Mouse (Mus musculus) MEL (cell line): ENCODE results near the gene Cfap157.

Experiments
- CHD2 ChIP-seq: IDR thresholded peaks from 2 replicates; pipeline ENCODE4 v1.6.1; 2011; ENCODE audit warnings: low read length, improper control_type of control experiment
- CTCF ChIP-seq, 3 experiments: IDR thresholded peaks in 2 of 3; conservative IDR thresholded peaks in 1 of 3; 2 replicates each; pipeline ENCODE4 v1.5.1; 2011 to 2012; ENCODE audit warnings: low read length in 3 of 3, low read depth in 2 of 3, mild to moderate bottlenecking in 2 of 3, improper control_type of control experiment in 1 of 3, inconsistent platforms in 1 of 3, mixed read lengths in 1 of 3, moderate library complexity in 1 of 3; ENCODE audit not compliant: control insufficient read depth in 1 of 3, insufficient read depth in 1 of 3, poor library complexity in 1 of 3, severe bottlenecking in 1 of 3
- EP300 ChIP-seq, 2 experiments: IDR thresholded peaks; 2 replicates each; pipeline ENCODE4 v1.6.1; 2011; ENCODE audit warnings: improper control_type of control experiment in 2 of 2, low read length in 2 of 2, low read depth in 1 of 2, mild to moderate bottlenecking in 1 of 2
- ETS1 ChIP-seq: IDR thresholded peaks from 2 replicates; pipeline ENCODE4 v1.6.1; 2012; ENCODE audit warnings: low read depth, mild to moderate bottlenecking, inconsistent platforms, low read length, improper control_type of control experiment, moderate library complexity
- HCFC1 ChIP-seq: IDR thresholded peaks from 2 replicates; pipeline ENCODE4 v1.6.1; 2012; ENCODE audit warnings: low read depth, mild to moderate bottlenecking, inconsistent platforms, low read length, improper control_type of control experiment, moderate library complexity
- MAFK ChIP-seq: IDR thresholded peaks from 2 replicates; pipeline ENCODE4 v1.6.1; 2011; ENCODE audit warnings: low read depth, mild to moderate bottlenecking, low read length, improper control_type of control experiment, borderline replicate concordance
- MAZ ChIP-seq: IDR thresholded peaks from 2 replicates; pipeline ENCODE4 v1.6.1; 2012; ENCODE audit warnings: low read depth, mild to moderate bottlenecking, inconsistent platforms, low read length, improper control_type of control experiment
- POLR2A ChIP-seq, 2 experiments: IDR thresholded peaks; 2 replicates each; pipeline ENCODE4 v1.6.1; 2011 to 2012; ENCODE audit warnings: low read length in 2 of 2, mild to moderate bottlenecking in 2 of 2, control low read depth in 1 of 2, improper control_type of control experiment in 1 of 2, low read depth in 1 of 2, moderate library complexity in 1 of 2; ENCODE audit not compliant: control insufficient read depth in 1 of 2, insufficient read depth in 1 of 2, poor library complexity in 1 of 2
- POLR2AphosphoS2 ChIP-seq: IDR thresholded peaks from 2 replicates; pipeline ENCODE4 v1.6.1; 2011; ENCODE audit warnings: low read length, improper control_type of control experiment
- POLR2AphosphoS5 ChIP-seq: IDR thresholded peaks from 2 replicates; pipeline ENCODE4 v1.6.1; 2012; ENCODE audit warnings: low read depth, borderline replicate concordance, mild to moderate bottlenecking, inconsistent platforms, low read length, moderate library complexity, mixed read lengths
- UBTF ChIP-seq: IDR thresholded peaks from 2 replicates; pipeline ENCODE4 v1.6.1; 2012; ENCODE audit warnings: low read depth, mild to moderate bottlenecking, inconsistent platforms, low read length, improper control_type of control experiment, moderate library complexity, borderline replicate concordance; ENCODE audit not compliant: insufficient read depth
- USF1 ChIP-seq: IDR thresholded peaks from 2 replicates; pipeline ENCODE4 v1.6.1; 2014; ENCODE audit warnings: low read depth, mild to moderate bottlenecking, inconsistent platforms, low read length, improper control_type of control experiment, moderate library complexity
- ZC3H11A ChIP-seq: IDR thresholded peaks from 2 replicates; pipeline ENCODE4 v1.6.1; 2012; ENCODE audit warnings: low read depth, mild to moderate bottlenecking, inconsistent platforms, low read length, improper control_type of control experiment

GRCm38 (mm10) chr2:32828979-32829676 lies 44.9 kb upstream of the Cfap157 start:
- TF ChIP-seq POLR2A (IDR thresholded peaks at IDR 0.05; ENCODE audit: control insufficient read depth in 1 of 2, insufficient read depth in 1 of 2, low read depth in 1 of 2, low read length in 2 of 2, poor library complexity in 1 of 2) (no peak), CTCF (IDR thresholded peaks at IDR 0.05 in 2 of 3, conservative IDR thresholded peaks at IDR 0.05 in 1 of 3; ENCODE audit: control insufficient read depth in 1 of 3, insufficient read depth in 1 of 3, low read depth in 2 of 3, low read length in 3 of 3, poor library complexity in 1 of 3, severe bottlenecking in 1 of 3) (no peak), USF1 (no peak), POLR2AphosphoS5 (no peak), HCFC1 (no peak), CHD2 (no peak), EP300 (IDR thresholded peaks at IDR 0.05; ENCODE audit: low read depth in 1 of 2, low read length in 2 of 2) (no peak), POLR2AphosphoS2 (no peak), MAFK (no peak), ETS1 (no peak), MAZ (no peak), ZC3H11A (no peak), UBTF (no peak)
